Mouse (Mus musculus): Measurements from ENCODE around the gene Slc22a13.
"Not testable (repeated sequence)": the region's sequence is repeated elsewhere in the genome, so short reads cannot be mapped to it uniquely, and the experiment has no call there.

Gene Slc22a13

GRCm38 (mm10) chr9:119208998-119209397, at the start of gene Slc22a13:
Slc22a13 (minus strand) TSS chr9:119209098.
- in situ Hi-C loops (cut with MboI, MseI), result no loop called here

- in situ Hi-C loops (cut with MboI, MseI), result no loop called here
These were observed 49.2 kb upstream of the Slc22a13 start for GRCm38 (mm10) chr9:119258128-119258527.

GRCm38 (mm10) chr9:119256161-119256560, 47.3 kb upstream of the Slc22a13 start:
- in situ Hi-C loops (cut with MboI, MseI), result no loop called here

GRCm38 (mm10) chr9:119255096-119255495, 46.2 kb upstream of the Slc22a13 start:
- in situ Hi-C loops (cut with MboI, MseI), result no loop called here

GRCm38 (mm10) chr9:119254187-119254586, 45.3 kb upstream of the Slc22a13 start:
- in situ Hi-C loops (cut with MboI, MseI), result no loop called here

- in situ Hi-C loops (cut with MboI, MseI), result no loop called here
These were observed 39.1 kb upstream of the Slc22a13 start for GRCm38 (mm10) chr9:119247996-119248395.

- in situ Hi-C loops (cut with MboI, MseI), result no loop called here
These were observed 37.9 kb upstream of the Slc22a13 start for GRCm38 (mm10) chr9:119246826-119247225.

GRCm38 (mm10) chr9:119243981-119244380, 35.1 kb upstream of the Slc22a13 start:
- in situ Hi-C loops (cut with MboI, MseI), result no loop called here

- in situ Hi-C loops (cut with MboI, MseI), result no loop called here
These were observed 32.4 kb upstream of the Slc22a13 start for GRCm38 (mm10) chr9:119241169-119241865.

- in situ Hi-C loops (cut with MboI, MseI), result no loop called here
These were observed 31.5 kb upstream of the Slc22a13 start for GRCm38 (mm10) chr9:119240286-119240997.

GRCm38 (mm10) chr9:119239274-119239673, 30.4 kb upstream of the Slc22a13 start:
- in situ Hi-C loops (cut with MboI, MseI), result no loop called here

- in situ Hi-C loops (cut with MboI, MseI), result no loop called here
These were observed 29.9 kb upstream of the Slc22a13 start for GRCm38 (mm10) chr9:119238796-119239195.

GRCm38 (mm10) chr9:119231552-119231951, 22.7 kb upstream of the Slc22a13 start:
- in situ Hi-C loops (cut with MboI, MseI), result no loop called here

GRCm38 (mm10) chr9:119230829-119231228, 21.9 kb upstream of the Slc22a13 start:
- in situ Hi-C loops (cut with MboI, MseI), result no loop called here

- in situ Hi-C loops (cut with MboI, MseI), result no loop called here
These were observed 11.4 kb upstream of the Slc22a13 start for GRCm38 (mm10) chr9:119220249-119220648.

- in situ Hi-C loops (cut with MboI, MseI), result no loop called here
These were observed 10.8 kb upstream of the Slc22a13 start for GRCm38 (mm10) chr9:119219667-119220066.

GRCm38 (mm10) chr9:119215341-119215740, 6.4 kb upstream of the Slc22a13 start:
- in situ Hi-C loops (cut with MboI, MseI), result not testable (repeated sequence)

GRCm38 (mm10) chr9:119214601-119215000, 5.7 kb upstream of the Slc22a13 start:
- in situ Hi-C loops (cut with MboI, MseI), result no loop called here

GRCm38 (mm10) chr9:119212996-119213395, 4.1 kb upstream of the Slc22a13 start:
- in situ Hi-C loops (cut with MboI, MseI), result no loop called here

- in situ Hi-C loops (cut with MboI, MseI), result no loop called here
These were observed 1.8 kb downstream of the Slc22a13 start for GRCm38 (mm10) chr9:119207113-119207512.

GRCm38 (mm10) chr9:119206666-119207065, 2.2 kb downstream of the Slc22a13 start:
- in situ Hi-C loops (cut with MboI, MseI), result no loop called here

- in situ Hi-C loops (cut with MboI, MseI), result no loop called here
These were observed 3.1 kb downstream of the Slc22a13 start for GRCm38 (mm10) chr9:119205756-119206155.

GRCm38 (mm10) chr9:119203617-119204016, 5.3 kb downstream of the Slc22a13 start:
- in situ Hi-C loops (cut with MboI, MseI), result no loop called here

Data from T-helper 2 cell (primary cell).